Mouse (Mus musculus): ENCODE data around the gene Echs1. TPM values are rescaled to one million over a fixed set of nuclear protein-coding genes. Genes with fewer than 3 reads are reported as not detected.

The Echs1 gene
- 23.9 to 29.1 TPM (median 25.5 TPM) in 4 replicates for total RNA-seq (2023; ENCODE audit: inconsistent age)

DNA sequence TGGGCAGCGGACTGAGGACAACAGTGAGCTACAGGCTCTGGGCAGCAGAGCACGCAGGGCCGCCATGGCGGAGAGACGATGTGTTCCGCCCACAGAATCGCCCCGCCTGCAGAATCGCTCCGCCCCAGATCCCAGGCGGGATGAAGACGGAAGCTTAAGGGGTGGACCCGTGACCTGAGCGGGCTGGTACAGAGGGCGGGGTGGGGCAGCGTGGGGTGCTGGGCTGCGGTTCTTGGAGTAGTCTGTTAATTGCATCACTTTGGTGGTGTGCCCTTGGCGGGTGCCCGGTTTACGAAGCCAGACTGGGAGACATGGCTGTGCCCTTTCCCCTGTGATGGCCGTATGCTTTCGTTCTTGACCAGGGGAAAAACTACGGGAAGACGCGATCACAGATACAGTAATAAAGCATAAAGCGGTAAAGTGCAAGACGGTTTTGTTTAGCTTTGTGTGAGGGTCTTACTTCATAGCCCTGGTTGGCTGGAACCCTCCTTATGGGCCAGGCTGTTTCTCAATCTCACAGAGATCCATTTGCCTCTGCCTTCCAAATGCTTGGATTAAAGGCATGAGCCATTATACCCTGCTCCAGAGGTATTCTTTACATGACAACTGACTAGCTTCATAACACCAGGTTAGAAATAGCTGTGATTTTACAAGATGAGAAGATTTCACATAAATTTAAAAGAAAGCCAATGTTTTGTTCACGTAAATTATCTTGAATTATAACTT lies at the start of gene Echs1:
Gene Echs1 (minus strand): TSS at position 148 of the 726 bp plus-strand sequence.

DNA sequence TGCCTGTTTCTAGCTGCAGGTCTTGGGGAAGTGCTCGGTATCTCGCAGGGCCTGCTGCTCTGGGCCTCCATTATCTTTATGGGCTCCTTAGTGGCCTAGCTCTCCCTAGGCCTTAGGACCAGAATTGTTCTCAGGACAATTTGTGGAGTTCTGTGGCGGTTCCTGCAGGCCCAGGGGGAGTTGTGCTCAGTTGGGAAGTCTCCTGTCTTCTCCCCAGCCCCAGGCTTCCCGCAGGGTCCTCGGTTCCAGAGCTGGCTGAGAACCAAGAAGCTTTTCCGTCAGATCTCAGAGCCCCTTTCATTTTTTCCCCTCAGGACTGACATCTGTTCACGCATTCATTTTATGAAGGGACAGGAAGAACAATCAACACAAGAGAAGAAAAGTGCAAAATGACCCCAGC lies 48.4 kb upstream of the Echs1 start, which contains the start of gene Olfr522:
Gene Olfr522 (minus strand): TSS at position 101 of the 400 bp plus-strand sequence.

DNA sequence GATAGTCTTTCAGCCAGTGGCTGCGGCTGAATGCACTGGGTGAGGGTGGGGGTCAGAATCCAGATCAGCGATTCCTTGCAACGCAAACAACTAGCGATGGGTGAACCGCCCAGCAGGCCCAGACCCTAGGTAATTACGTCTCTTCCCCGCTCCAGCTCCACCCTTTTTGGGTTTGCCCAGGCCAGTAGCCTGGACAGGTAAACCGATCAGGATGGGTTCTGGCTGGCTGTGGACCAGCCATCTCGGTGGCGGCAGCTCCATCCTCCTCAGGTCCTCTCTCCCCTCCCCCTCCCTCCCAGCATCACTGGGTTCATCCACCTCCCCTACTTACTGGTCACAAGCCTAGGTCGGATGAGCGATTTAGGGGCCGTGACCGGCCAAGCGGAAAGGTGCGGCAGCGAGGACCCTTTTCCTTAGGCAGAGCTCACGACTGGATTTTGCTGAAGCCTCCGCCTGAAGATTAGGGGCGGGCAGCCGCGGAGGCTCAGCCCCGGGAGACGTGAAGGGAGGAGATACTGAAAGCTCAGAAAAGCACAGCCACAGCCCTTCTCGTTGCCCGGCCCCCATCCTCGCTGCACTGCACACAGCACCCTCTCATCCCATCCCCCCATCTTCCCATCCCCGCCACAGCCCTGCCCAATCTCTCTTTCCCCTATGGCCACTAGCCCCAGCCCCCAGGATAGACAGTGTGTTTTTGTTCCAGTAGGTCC lies 38.1 kb upstream of the Echs1 start, which contains the start of gene Sprn:
Gene Sprn (minus strand): TSS at position 660 of the 710 bp plus-strand sequence.

DNA sequence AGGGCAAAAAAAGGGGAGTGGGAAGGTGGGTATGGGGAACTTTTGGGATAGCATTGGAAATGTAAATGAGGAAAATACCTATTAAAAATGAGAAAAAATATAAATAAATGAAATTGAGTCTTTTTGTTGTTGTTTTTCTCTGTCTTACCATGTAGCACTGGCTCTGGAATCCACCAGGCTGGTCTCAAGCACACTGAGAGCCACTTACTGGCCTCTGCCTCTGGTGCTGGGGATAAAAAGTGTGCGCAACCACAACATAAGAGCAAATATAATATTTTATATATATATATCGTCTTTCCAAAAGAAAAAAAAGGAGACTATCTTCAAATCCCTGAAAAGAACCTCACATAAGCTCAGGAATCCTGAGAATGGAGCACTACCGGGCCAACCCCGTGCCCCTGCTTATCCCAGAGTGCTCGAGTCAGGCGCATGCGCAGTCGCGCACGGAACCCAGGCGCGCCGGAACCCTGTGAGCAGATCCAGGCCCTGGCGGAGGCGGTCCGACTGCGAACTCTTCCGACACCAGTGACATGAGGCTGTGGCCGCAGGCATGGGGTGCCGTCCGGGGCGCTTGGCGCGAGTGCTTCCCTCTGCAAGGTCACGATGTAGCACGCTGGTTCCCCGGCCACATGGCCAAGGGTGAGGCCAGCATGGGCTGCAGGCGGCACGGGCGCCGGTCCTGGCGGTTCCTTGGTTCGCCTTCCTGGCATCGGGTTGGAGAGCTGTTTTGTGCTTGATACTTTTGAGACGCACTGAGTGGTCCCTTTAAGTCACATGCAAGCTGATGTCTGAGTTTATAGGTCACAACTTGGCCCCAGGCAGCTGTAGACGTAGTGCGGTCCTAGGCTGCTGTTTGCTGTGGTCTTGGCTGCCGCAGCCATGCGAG lies 21.1 kb upstream of the Echs1 start, which contains the start of gene Mtg1:
Gene Mtg1 (plus strand): TSS at position 430 of the 886 bp plus-strand sequence.

DNA sequence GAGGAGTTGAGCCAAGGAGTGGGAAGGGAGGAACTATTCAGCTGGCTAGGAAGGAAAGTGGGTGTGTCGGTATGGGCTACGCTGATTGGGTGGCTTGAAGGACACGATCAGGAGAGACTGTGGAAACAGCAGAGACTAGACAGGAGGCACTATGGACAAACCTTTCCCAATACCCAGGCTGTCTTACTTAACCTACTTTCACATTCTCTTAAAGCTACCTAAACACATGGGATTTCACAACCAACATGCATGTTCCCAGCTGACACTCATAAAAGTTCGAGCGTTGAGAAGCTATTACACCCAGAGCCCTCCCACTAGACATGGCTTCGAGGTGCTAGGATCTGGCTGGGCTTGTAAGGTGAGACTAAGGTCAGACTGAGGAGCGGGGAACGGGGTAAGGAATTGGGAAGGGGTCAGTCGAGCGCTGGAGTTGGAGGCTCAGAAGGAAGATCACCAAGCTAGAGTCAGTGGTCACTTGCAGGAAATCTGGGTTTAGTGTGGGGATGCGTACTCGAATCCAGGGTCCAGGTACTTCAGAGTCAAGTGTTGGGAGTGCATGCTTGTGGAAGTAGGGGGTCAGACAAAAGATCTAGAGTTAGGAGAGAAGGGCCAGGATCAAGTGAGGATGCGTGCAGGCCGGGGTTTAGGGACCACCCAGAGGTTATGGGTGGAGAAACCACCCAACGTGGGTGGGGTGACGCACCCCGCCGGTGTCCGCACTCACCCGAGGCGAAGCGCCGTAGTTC lies 520 bp downstream of the Echs1 start, which contains the start of gene Paox:
Gene Paox (plus strand): TSS at position 217 of the 746 bp plus-strand sequence.

DNA sequence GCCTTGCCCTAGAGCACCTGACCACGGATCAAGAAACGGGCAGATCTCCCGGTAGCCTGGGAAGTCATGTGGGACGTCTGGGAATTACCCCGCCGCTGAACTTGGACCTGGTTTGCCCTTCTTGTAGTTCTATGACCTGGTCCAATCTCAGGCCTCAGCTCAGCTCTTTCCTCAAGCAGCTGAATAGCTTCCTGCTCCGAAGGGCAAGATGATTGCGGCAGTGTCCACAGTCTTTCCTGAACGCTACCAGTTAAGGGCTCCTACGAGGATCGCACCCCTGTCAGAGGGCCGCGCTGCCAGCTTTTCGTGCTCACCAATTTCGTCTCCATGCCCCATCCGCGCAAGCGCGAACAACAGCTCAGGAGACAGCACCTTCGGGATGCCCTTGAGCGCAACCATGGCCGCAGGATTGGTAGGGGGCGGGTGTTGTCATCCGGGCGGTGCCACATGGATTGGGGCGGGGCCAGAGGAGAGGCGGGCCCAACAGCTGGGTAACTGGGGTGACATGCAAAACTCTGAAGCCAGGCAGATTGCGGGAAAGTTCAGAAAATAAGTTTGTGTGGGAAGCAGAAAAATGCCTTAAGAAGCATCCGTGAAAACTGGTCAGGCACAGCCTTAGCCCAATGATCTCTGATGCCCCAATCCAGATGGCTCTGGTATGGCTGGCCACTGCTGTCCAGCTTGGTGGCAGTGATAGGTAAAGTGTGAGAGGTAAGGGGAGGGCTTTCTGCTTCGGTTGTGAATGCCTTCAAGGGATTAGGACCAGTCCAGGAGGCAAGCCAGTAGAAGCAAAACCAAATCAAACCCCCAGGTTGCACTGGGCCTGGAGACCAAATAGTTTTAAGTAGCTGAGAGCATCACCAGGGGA lies 14.0 kb downstream of the Echs1 start, which contains the start of gene Fuom:
Gene Fuom (minus strand): TSS at position 449 of the 868 bp plus-strand sequence.

DNA sequence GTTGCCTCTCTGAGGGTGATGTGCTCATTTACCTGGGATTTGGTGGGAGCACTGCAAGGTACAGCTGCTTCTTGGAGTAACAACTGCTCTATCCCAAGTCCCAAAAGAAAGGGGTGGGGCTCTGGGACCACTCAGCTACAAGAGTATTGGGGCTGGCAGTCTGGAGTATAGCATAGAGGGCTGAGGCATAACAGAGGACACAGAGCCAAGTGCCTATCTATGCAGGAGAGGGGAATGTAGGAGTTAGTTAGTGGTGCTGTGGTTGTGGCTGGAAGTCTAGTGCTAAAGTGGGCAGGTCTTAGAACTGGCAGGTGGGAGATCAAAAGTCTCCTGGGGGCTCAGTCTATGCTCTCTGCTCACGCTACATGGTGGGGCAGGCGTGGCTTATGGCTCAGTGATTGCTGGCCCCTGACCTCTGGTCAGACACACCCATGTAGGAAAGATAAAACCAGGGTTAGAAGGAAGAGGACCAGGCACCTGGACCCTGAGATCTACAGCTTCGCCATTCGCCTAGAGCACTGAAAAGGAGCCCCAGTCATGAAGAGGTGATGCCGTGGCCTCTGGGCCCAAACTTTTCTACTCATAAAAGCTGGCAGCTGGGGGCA lies 23.2 kb downstream of the Echs1 start, which contains the start of gene Prap1:
Gene Prap1 (plus strand): TSS at position 472 of the 605 bp plus-strand sequence.

DNA sequence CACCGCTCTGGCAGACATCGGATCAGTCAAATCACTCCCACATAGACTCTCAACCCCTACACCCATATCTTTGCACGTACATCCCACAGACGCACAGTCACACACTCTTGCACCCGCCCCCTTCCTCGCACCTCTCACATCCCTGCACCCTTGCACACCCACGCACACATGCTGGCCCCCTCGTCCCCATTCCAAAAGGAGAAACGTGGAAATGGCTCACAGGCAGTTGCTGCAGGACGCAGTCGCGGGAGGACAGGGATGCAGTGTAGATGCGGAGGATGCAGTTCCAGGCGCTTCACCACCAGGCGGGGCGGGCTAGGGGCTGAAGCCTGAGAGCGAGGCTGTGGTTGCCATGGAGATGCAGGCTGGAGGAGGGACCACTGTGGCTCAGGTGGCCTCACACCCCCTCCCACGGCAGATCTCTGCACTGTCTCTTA lies 34.0 kb downstream of the Echs1 start, which contains the start of gene Caly:
Gene Caly (minus strand): TSS at position 307 of the 437 bp plus-strand sequence.

Other genes with a start within 250 kb of the Echs1 start
- gene Kndc1, start 221.8 kb downstream of the Echs1 start, total RNA-seq (2023; ENCODE audit: inconsistent age), result not detected in 4 replicates
- gene Utf1, start 172.7 kb downstream of the Echs1 start, total RNA-seq (2023; ENCODE audit: inconsistent age), result 0.42 TPM in 1 of 4 replicates, not detected in the others
- gene 6430531B16Rik, start 137.7 kb downstream of the Echs1 start, total RNA-seq (2023; ENCODE audit: inconsistent age), result 0.83 TPM in 1 of 4 replicates, not detected in the others
- gene Adam8, start 123.9 kb downstream of the Echs1 start, total RNA-seq (2023; ENCODE audit: inconsistent age), result 1.5 to 3.0 TPM (median 2.4 TPM) in 4 replicates
- 37.8 to 50.2 TPM (median 42.3 TPM) in 4 replicates for gene Zfp511, start 80.1 kb downstream of the Echs1 start, total RNA-seq (2023; ENCODE audit: inconsistent age)
- gene Tubgcp2, start 79.8 kb downstream of the Echs1 start, total RNA-seq (2023; ENCODE audit: inconsistent age), result 30.9 to 38.7 TPM (median 35.1 TPM) in 4 replicates
- gene Msx3, start 67.4 kb downstream of the Echs1 start, total RNA-seq (2023; ENCODE audit: inconsistent age), result not detected in 4 replicates
- gene Caly, start 33.9 kb downstream of the Echs1 start, total RNA-seq (2023; ENCODE audit: inconsistent age), result not detected in 4 replicates
- not detected in 4 replicates for gene Prap1, start 23.1 kb downstream of the Echs1 start, total RNA-seq (2023; ENCODE audit: inconsistent age)
- 2.2 to 3.9 TPM (median 3.2 TPM) in 4 replicates for gene Fuom, start 14.0 kb downstream of the Echs1 start, total RNA-seq (2023; ENCODE audit: inconsistent age)
- 1.6 to 6.7 TPM (median 5.0 TPM) in 4 replicates for gene Paox, start 677 bp downstream of the Echs1 start, total RNA-seq (2023; ENCODE audit: inconsistent age)
- gene Mtg1, start 21.1 kb upstream of the Echs1 start, total RNA-seq (2023; ENCODE audit: inconsistent age), result 11.1 to 17.4 TPM (median 14.2 TPM) in 4 replicates
- gene Sprn, start 38.4 kb upstream of the Echs1 start, total RNA-seq (2023; ENCODE audit: inconsistent age), result not detected in 4 replicates
- not detected in 4 replicates for gene Olfr522, start 48.3 kb upstream of the Echs1 start, total RNA-seq (2023; ENCODE audit: inconsistent age)
- gene Olfr523, start 56.7 kb upstream of the Echs1 start, total RNA-seq (2023; ENCODE audit: inconsistent age), result not detected in 4 replicates
- gene Olfr524, start 89.5 kb upstream of the Echs1 start, total RNA-seq (2023; ENCODE audit: inconsistent age), result not detected in 4 replicates
- gene Cd163l1, start 101.8 kb upstream of the Echs1 start, total RNA-seq (2023; ENCODE audit: inconsistent age), result not detected in 4 replicates
- gene 5830411N06Rik, start 130.8 kb upstream of the Echs1 start, total RNA-seq (2023; ENCODE audit: inconsistent age), result not detected in 4 replicates
- not detected in 4 replicates for gene Olfr525, start 204.4 kb upstream of the Echs1 start, total RNA-seq (2023; ENCODE audit: inconsistent age)
- gene Olfr527, start 217.5 kb upstream of the Echs1 start, total RNA-seq (2023; ENCODE audit: inconsistent age), result not detected in 4 replicates
- gene Olfr60, start 245.2 kb upstream of the Echs1 start, total RNA-seq (2023; ENCODE audit: inconsistent age), result not detected in 4 replicates